Mouse (Mus musculus): ENCODE measurements around the gene Ephb3. TPM values are rescaled to one million over a fixed set of nuclear protein-coding genes. Genes with fewer than 3 reads are reported as not detected.

Ephb3 gene
- total RNA-seq, 1 experiment, result 24.9 TPM

DNA sequence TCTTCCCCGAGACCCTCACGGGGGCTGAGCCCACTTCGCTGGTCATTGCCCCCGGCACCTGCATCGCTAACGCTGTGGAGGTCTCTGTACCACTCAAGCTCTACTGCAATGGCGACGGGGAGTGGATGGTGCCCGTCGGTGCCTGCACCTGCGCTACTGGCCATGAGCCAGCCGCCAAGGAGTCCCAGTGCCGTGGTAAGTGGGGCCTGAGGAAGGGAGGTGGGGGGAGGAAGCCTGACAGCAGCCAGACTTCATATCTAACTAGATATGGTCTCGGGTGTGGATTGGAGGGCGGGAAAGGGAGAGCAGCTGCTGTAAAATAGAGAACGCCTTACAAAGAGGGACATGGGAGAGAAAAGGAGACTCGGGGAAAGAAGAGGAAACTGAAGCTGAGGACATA lies 10.2 kb downstream of the Ephb3 start:
- Histone ChIP-seq H3K9ac (ENCODE audit: insufficient read depth, low read depth, low read length, poor library complexity, severe bottlenecking) (0 out of 2 replicates have a peak overlapping the region, but pooled peaks have one; percentile 16), H3K4me1 (ENCODE audit: control insufficient read depth in 2 of 2, insufficient read depth in 2 of 2, low read length in 2 of 2, poor library complexity in 1 of 2) (peaks cover 0 to 31% of the 10 kb centered on the region in 2 experiments; a peak in 2 of 4 replicates), H3K4me3 (ENCODE audit: insufficient read depth in 1 of 2, low read depth in 1 of 2, low read length in 2 of 2, poor library complexity in 1 of 2, severe bottlenecking in 1 of 2) (peak overlapping the region; percentile 14 to 44; a peak in 3 of 4 replicates), H3K27ac (ENCODE audit: insufficient read depth, low read depth, low read length, poor library complexity, severe bottlenecking) (no peak overlapping the region), H3K9me3 (ENCODE audit: control insufficient read depth, insufficient read depth, low read depth, low read length) (no peaks in the 10 kb centered on the region), H3K36me3 (ENCODE audit: control insufficient read depth, insufficient read depth, low read length, poor library complexity, severe bottlenecking) (peaks cover 56% of the 10 kb centered on the region)
- in situ Hi-C loops (cut with MboI; ENCODE audit: low sequenced_read_pairs in 2 of 2, unreplicated experiment in 2 of 2), result loop anchor here in 1 of 2 experiments (25.0 kb wide), 1 partner anchor 172 kb away; no protein-coding TSS in a partner anchor
- DNase-seq (ENCODE audit: low read depth, low spot score), result no peak
- TF ChIP-seq ZNF384 (IDR thresholded peaks at IDR 0.05; ENCODE audit: low read depth, low read length) (no peak), HCFC1 (IDR thresholded peaks at IDR 0.05; ENCODE audit: borderline replicate concordance, insufficient read depth, low read length) (no peak), CHD2 (IDR thresholded peaks at IDR 0.05; ENCODE audit: low read depth, low read length) (no peak), ZC3H11A (IDR thresholded peaks at IDR 0.05; ENCODE audit: borderline replicate concordance, low read depth, low read length) (no peak), MAFK (IDR thresholded peaks at IDR 0.05; ENCODE audit: insufficient read depth, low read depth, low read length) (no peak)

DNA sequence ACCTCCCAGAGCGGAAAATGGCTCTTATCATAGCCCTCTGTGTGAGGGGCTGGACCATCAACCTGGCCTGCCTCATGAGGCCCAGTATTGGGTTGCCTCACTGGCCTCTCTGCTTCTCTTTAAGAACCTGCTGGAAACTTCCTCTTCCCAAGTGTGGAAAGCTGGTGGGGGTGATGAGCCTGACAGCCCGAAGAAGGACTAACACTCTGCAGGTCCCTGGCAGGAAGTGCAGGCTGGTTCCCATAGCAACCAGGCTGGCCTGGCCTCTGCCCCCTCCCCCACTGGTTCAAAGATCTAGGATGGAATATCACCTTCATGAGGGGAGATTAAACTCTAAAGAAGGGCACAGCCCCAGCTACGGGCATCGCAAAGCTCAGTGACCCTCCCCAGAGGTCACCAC lies 11.5 kb downstream of the Ephb3 start:
- no peak overlapping the region for H3K4me3 ChIP-seq (ENCODE audit: insufficient read depth in 1 of 2, low read depth in 1 of 2, low read length in 2 of 2, poor library complexity in 1 of 2, severe bottlenecking in 1 of 2)
- no peak for TF ChIP-seq MAFK (IDR thresholded peaks at IDR 0.05; ENCODE audit: insufficient read depth, low read depth, low read length)
- no peak for TF ChIP-seq HCFC1 (IDR thresholded peaks at IDR 0.05; ENCODE audit: borderline replicate concordance, insufficient read depth, low read length)
- no peak for TF ChIP-seq CHD2 (IDR thresholded peaks at IDR 0.05; ENCODE audit: low read depth, low read length)
- TF ChIP-seq ZNF384 (IDR thresholded peaks at IDR 0.05; ENCODE audit: low read depth, low read length), result no peak
- TF ChIP-seq ZC3H11A (IDR thresholded peaks at IDR 0.05; ENCODE audit: borderline replicate concordance, low read depth, low read length), result no peak
- in situ Hi-C loops (cut with MboI; ENCODE audit: low sequenced_read_pairs in 2 of 2, unreplicated experiment in 2 of 2), result loop anchor here in 1 of 2 experiments (25.0 kb wide), 1 partner anchor 171 kb away; no protein-coding TSS in a partner anchor
- DNase-seq (ENCODE audit: low read depth, low spot score), result no peak
- H3K27ac ChIP-seq (ENCODE audit: insufficient read depth, low read depth, low read length, poor library complexity, severe bottlenecking), result no peak overlapping the region
- no peak overlapping the region for H3K9ac ChIP-seq (ENCODE audit: insufficient read depth, low read depth, low read length, poor library complexity, severe bottlenecking)
- H3K9me3 ChIP-seq (ENCODE audit: control insufficient read depth, insufficient read depth, low read depth, low read length), result no peaks in the 10 kb centered on the region
- peaks cover 2 to 23% of the 10 kb centered on the region in 2 experiments; a peak in 2 of 4 replicates for H3K4me1 ChIP-seq (ENCODE audit: control insufficient read depth in 2 of 2, insufficient read depth in 2 of 2, low read length in 2 of 2, poor library complexity in 1 of 2)
- peaks cover 64% of the 10 kb centered on the region for H3K36me3 ChIP-seq (ENCODE audit: control insufficient read depth, insufficient read depth, low read length, poor library complexity, severe bottlenecking)

GRCm38 (mm10) chr16:21217233-21217632 lies 12.7 kb downstream of the Ephb3 start:
- Histone ChIP-seq H3K36me3 (ENCODE audit: control insufficient read depth, insufficient read depth, low read length, poor library complexity, severe bottlenecking) (peaks cover 76% of the 10 kb centered on the region), H3K4me3 (ENCODE audit: insufficient read depth in 1 of 2, low read depth in 1 of 2, low read length in 2 of 2, poor library complexity in 1 of 2, severe bottlenecking in 1 of 2) (no peak overlapping the region), H3K27ac (ENCODE audit: insufficient read depth, low read depth, low read length, poor library complexity, severe bottlenecking) (no peak overlapping the region)

GRCm38 (mm10) chr16:21219656-21220055 lies 15.1 kb downstream of the Ephb3 start:
- no peak for DNase-seq (ENCODE audit: low read depth, low spot score)
- H3K9ac ChIP-seq (ENCODE audit: insufficient read depth, low read depth, low read length, poor library complexity, severe bottlenecking), result no peak overlapping the region
- H3K4me3 ChIP-seq (ENCODE audit: insufficient read depth in 1 of 2, low read depth in 1 of 2, low read length in 2 of 2, poor library complexity in 1 of 2, severe bottlenecking in 1 of 2), result no peak overlapping the region
- peaks cover 77% of the 10 kb centered on the region for H3K36me3 ChIP-seq (ENCODE audit: control insufficient read depth, insufficient read depth, low read length, poor library complexity, severe bottlenecking)
- no peak for TF ChIP-seq HCFC1 (IDR thresholded peaks at IDR 0.05; ENCODE audit: borderline replicate concordance, insufficient read depth, low read length)
- no peak for TF ChIP-seq ZC3H11A (IDR thresholded peaks at IDR 0.05; ENCODE audit: borderline replicate concordance, low read depth, low read length)
- no peak for TF ChIP-seq CHD2 (IDR thresholded peaks at IDR 0.05; ENCODE audit: low read depth, low read length)
- no peak for TF ChIP-seq ZNF384 (IDR thresholded peaks at IDR 0.05; ENCODE audit: low read depth, low read length)
- no peak for TF ChIP-seq MAFK (IDR thresholded peaks at IDR 0.05; ENCODE audit: insufficient read depth, low read depth, low read length)
- no peak overlapping the region for H3K27ac ChIP-seq (ENCODE audit: insufficient read depth, low read depth, low read length, poor library complexity, severe bottlenecking)
- no peaks in the 10 kb centered on the region for H3K9me3 ChIP-seq (ENCODE audit: control insufficient read depth, insufficient read depth, low read depth, low read length)
- in situ Hi-C loops (cut with MboI; ENCODE audit: low sequenced_read_pairs in 2 of 2, unreplicated experiment in 2 of 2), result loop anchor here in 1 of 2 experiments (25.0 kb wide), 1 partner anchor 168 kb away; no protein-coding TSS in a partner anchor
- peaks cover 2 to 10% of the 10 kb centered on the region in 2 experiments; a peak in 1 of 4 replicates for H3K4me1 ChIP-seq (ENCODE audit: control insufficient read depth in 2 of 2, insufficient read depth in 2 of 2, low read length in 2 of 2, poor library complexity in 1 of 2)

More at GRCm38 (mm10) chr16:21217233-21217632, 12.7 kb downstream of the Ephb3 start:
- Histone ChIP-seq H3K9me3 (ENCODE audit: control insufficient read depth, insufficient read depth, low read depth, low read length) (no peaks in the 10 kb centered on the region), H3K9ac (ENCODE audit: insufficient read depth, low read depth, low read length, poor library complexity, severe bottlenecking) (no peak overlapping the region), H3K4me1 (ENCODE audit: control insufficient read depth in 2 of 2, insufficient read depth in 2 of 2, low read length in 2 of 2, poor library complexity in 1 of 2) (peaks cover 2 to 18% of the 10 kb centered on the region in 2 experiments; a peak in 1 of 4 replicates)
- TF ChIP-seq HCFC1 (IDR thresholded peaks at IDR 0.05; ENCODE audit: borderline replicate concordance, insufficient read depth, low read length) (no peak), ZNF384 (IDR thresholded peaks at IDR 0.05; ENCODE audit: low read depth, low read length) (no peak), ZC3H11A (IDR thresholded peaks at IDR 0.05; ENCODE audit: borderline replicate concordance, low read depth, low read length) (no peak), MAFK (IDR thresholded peaks at IDR 0.05; ENCODE audit: insufficient read depth, low read depth, low read length) (no peak), CHD2 (IDR thresholded peaks at IDR 0.05; ENCODE audit: low read depth, low read length) (no peak)
- DNase-seq (ENCODE audit: low read depth, low spot score), result no peak
- in situ Hi-C loops (cut with MboI; ENCODE audit: low sequenced_read_pairs in 2 of 2, unreplicated experiment in 2 of 2), result loop anchor here in 1 of 2 experiments (25.0 kb wide), 1 partner anchor 170 kb away; no protein-coding TSS in a partner anchor

All from ES-E14 (cell line).